Mouse (Mus musculus) stomach, postnatal 0 days (tissue): ENCODE data around the gene Iqcj. TPM values are rescaled to one million over a fixed set of nuclear protein-coding genes. Genes with fewer than 3 reads are reported as not detected.

Experiments
- ATAC-seq: fragments of 200-750 bp; cut with Nextera tagmentation; 2 replicates; pipeline ENCODE4 v1.8.0; 2017; ENCODE audit not compliant: low FRiP score, low TSS enrichment
- DNase-seq: peaks from one replicate; pipeline ENCODE4 v3.0.0-alpha.2; 2016; ENCODE audit warnings: low spot score
- H3K27ac ChIP-seq: fragments of 300-500 bp; sonication (generic); replicated peaks from 2 replicates; pipeline ENCODE4 v1.5.1; 2014; ENCODE audit warnings: mild to moderate bottlenecking, control low read depth
- H3K27me3 ChIP-seq: fragments of 300-500 bp; sonication (generic); 2 replicates; pipeline ENCODE4 v1.6.1; 2014; ENCODE audit warnings: low read length; ENCODE audit not compliant: control insufficient read depth, insufficient read depth
- H3K36me3 ChIP-seq: fragments of 300-500 bp; sonication (generic); 2 replicates; pipeline ENCODE4 v1.6.1; 2014; ENCODE audit warnings: low read length, mixed read lengths; ENCODE audit not compliant: control insufficient read depth, insufficient read depth
- H3K4me1 ChIP-seq: fragments of 300-500 bp; sonication (generic); replicated peaks from 2 replicates; pipeline ENCODE4 v1.6.1; 2014; ENCODE audit warnings: antibody characterized with exemption; ENCODE audit not compliant: control insufficient read depth, insufficient read depth
- H3K4me2 ChIP-seq: fragments of 300-500 bp; sonication (generic); replicated peaks from 2 replicates; pipeline ENCODE4 v1.6.1; 2014; ENCODE audit warnings: low read depth, mild to moderate bottlenecking, control low read depth, moderate library complexity
- H3K4me3 ChIP-seq: fragments of 300-500 bp; sonication (generic); 2 replicates; pipeline ENCODE4 v1.5.1; 2014; ENCODE audit warnings: low read depth, low read length, control low read depth
- H3K9ac ChIP-seq: fragments of 300-500 bp; sonication (generic); 2 replicates; pipeline ENCODE4 v1.6.1; 2014; ENCODE audit warnings: mild to moderate bottlenecking, low read length, control low read depth, mixed read lengths
- H3K9me3 ChIP-seq: fragments of 300-500 bp; sonication (generic); 2 replicates; pipeline ENCODE4 v1.6.1; 2016; ENCODE audit warnings: low read length; ENCODE audit not compliant: control insufficient read depth
- CTCF ChIP-seq: IDR thresholded peaks from 2 replicates; pipeline ENCODE4 v1.5.1; 2016; ENCODE audit warnings: antibody characterized with exemption, low read depth, mild to moderate bottlenecking, moderate library complexity
- EP300 ChIP-seq: optimal IDR thresholded peaks from 2 replicates; pipeline ENCODE3; 2016; ENCODE audit warnings: antibody characterized with exemption
- WGBS: fragments of 180-500 bp; shearing (Covaris S2); extraction: QIAGEN DNeasy Blood & Tissue Kit; methylation state at CpG from one replicate; pipeline ENCODE4 v1.1.7; 2014; 5-methylcytosine and 5-hydroxymethylcytosine counted together
- polyA plus RNA-seq: library from polyadenylated mRNA; unstranded; fragments of >200 nt; fragmentation: Nextera tagmentation; extraction: Ambion mirVana; gene quantifications from 2 replicates; pipeline ENCODE4 v1.2.1, GENCODE M21; 2015

Iqcj gene
- polyA plus RNA-seq, 1 experiment from 2014 or later: not detected

DNA sequence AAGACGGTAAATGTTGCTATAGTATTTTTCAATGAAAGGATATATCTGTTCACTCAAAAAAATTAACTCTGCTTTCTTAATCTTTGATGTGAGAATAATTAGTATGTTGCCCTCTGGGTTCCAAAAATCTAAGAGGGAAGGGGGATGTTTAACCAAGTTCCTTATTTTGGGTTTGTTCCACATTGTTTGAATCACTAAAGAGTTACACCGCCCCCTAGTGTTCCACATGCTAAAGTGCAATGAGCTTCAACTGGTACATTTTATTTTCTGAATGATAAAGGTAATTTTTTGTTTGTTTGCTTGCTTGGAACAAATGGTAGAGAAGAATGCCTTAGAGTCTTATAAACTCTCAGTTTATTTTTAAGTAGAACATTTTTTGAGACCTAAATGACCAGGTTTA lies 161.5 kb downstream of the Iqcj start:
- no peaks in the 10 kb centered on the region for H3K27me3 ChIP-seq
- WGBS: 48% methylated on average over 2 of the region's 2 CpGs

DNA sequence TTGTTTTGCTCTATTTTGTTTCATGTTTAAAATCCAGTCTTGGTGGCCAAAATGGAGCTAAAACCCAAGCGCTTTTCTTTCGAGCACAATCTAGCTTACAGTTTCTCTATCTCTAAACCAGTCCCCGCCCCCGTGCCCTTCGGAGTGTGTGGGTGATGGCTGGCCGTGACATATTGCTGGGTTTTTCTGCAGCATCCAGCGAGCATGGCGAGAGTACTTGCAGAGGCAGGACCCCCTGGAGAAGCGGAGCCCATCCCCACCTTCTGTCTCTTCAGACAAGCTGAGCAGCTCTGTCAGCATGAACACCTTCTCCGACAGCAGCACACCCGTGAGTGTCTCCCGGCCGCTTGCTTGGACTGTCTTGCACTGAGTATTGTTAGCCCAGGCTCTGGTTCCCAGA lies 163.1 kb downstream of the Iqcj start:
- Histone ChIP-seq H3K27me3 (no peaks in the 10 kb centered on the region), H3K4me1 (no peaks in the 10 kb centered on the region), H3K4me3 (no peak overlapping the region), H3K9ac (no peak overlapping the region), H3K4me2 (no peak overlapping the region), H3K27ac (no peak overlapping the region), H3K9me3 (no peaks in the 10 kb centered on the region), H3K36me3 (no peaks in the 10 kb centered on the region)
- no peak for DNase-seq
- ATAC-seq: no peak
- TF ChIP-seq CTCF (no peak), EP300 (no peak)
- 44% methylated on average over 13 of the region's 13 CpGs for WGBS

More for the DNA sequence above, 161.5 kb downstream of the Iqcj start:
- H3K4me1 ChIP-seq: no peaks in the 10 kb centered on the region
- H3K27ac ChIP-seq: no peak overlapping the region
- ATAC-seq (no peak), DNase-seq (no peak)
- no peaks in the 10 kb centered on the region for H3K36me3 ChIP-seq
- no peaks in the 10 kb centered on the region for H3K9me3 ChIP-seq
- TF ChIP-seq EP300 (no peak), CTCF (peak; percentile 79)
- no peak overlapping the region for H3K4me2 ChIP-seq
- no peak overlapping the region for H3K9ac ChIP-seq
- H3K4me3 ChIP-seq: no peak overlapping the region

DNA sequence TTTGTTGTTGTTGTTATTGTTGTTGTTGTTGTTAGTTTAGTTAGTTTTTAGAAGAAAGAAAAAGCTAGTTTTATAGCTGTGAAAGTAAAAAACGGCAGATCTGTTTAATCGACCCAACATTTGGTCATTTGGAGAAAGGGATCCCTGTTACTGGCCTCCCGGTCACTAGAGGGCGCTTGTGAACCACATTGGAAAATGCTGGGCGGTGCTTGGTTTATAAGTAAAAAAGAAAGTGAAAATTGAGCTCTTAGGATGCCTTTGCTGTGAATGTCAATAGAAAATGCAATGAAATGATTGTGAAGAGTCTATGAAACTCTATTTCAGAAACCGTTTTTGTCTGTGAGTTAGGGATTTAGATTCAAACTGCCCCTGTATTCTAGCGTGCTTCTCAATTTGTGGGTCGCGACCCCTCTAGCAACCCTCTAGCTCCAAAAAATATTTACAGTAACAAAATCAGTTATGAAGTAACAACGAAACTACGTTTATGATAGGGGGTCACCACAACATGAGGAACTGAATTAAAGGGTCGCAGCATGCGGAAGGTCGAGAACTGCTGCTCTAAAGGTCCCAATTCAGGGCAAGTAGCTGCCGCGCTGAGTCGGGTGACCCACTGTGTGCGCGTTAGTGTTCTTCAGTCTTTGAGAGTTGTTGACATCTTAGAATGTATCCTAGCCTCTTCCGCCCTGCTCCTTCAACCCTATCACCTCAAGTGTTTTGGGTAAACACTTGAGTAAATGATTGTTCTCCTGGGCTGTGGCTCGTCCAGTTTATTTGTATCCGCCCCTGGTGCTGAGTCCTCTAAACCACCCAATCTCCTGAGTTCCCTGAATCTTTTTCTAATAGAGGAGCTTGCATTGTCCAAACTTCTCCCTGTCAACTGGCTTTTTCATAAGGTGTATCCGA lies 164.6 kb downstream of the Iqcj start:
- Histone ChIP-seq H3K4me2 (peak overlapping the region; percentile 54), H3K36me3 (no peaks in the 10 kb centered on the region), H3K27ac (no peak overlapping the region), H3K4me1 (no peaks in the 10 kb centered on the region), H3K27me3 (no peaks in the 10 kb centered on the region), H3K9me3 (no peaks in the 10 kb centered on the region), H3K9ac (no peak overlapping the region), H3K4me3 (peak overlapping the region; percentile 38)
- TF ChIP-seq EP300 (no peak), CTCF (peak; percentile 89)
- ATAC-seq: no peak
- WGBS: 40% methylated on average over 23 of the region's 23 CpGs
- peak; percentile 79 for DNase-seq

DNA sequence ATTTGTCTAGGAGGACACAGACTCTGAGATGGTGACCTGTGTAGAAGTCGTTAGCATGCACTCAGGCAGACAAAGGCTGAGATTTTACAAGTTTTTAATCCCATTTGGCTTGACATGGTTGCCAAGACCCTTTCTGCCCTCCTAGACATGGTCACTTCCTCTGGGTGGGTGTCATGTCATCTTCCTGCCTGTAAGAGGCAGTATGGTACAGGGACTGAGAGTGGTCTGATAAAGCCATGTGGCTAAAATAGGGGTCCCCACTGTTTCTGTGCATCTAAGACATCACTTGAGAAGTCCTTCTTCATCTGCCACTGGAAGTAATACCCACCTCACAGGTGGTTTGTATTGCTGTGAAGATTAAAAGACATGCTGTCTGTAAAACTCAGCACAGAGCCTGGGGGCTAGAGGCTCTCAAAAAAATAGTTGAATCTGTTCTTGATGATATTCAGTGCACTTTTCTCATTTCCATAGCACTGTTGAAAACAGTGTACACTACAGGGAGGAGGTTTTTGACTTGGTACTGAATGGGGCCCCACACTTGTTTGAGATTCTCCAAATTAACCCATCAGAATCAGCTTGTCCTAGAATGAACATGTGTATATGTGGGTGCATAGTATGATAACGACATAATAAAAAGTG lies 167.3 kb downstream of the Iqcj start:
- Histone ChIP-seq H3K9me3 (no peaks in the 10 kb centered on the region), H3K36me3 (no peaks in the 10 kb centered on the region), H3K4me3 (no peak overlapping the region), H3K4me1 (no peaks in the 10 kb centered on the region), H3K4me2 (no peak overlapping the region), H3K27ac (no peak overlapping the region), H3K9ac (no peak overlapping the region), H3K27me3 (no peaks in the 10 kb centered on the region)
- ATAC-seq (no peak), DNase-seq (no peak)
- WGBS: 54% methylated on average over 2 of the region's 2 CpGs
- TF ChIP-seq CTCF: peak; percentile 80
- TF ChIP-seq EP300: no peak

DNA sequence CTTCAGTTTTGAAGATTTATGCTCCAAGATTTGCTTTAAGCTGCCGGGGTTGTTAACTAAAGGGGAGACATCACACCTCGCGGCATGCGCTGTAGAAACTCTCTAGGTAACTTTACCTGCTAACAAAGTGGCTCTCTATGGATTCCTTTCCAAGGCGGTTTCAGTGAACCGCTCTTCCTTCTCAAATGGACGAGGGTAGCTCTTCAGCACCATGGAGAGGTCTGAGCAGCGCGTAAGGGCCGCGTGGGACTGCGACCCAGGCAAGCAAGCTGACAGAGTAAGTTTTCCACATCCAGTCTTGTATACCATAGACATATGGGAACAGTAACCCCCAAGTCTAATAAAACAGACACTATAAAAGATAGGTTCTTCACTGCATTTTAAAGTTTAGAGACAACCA lies 172.7 kb downstream of the Iqcj start, which contains the start of gene Schip1:
Schip1 (plus strand) TSS at position 72 of the 400 bp plus-strand sequence.
- H3K27ac ChIP-seq: no peak within 1 kb of the TSS
- H3K27me3 ChIP-seq: no peaks in the 10 kb centered on the region
- H3K4me3 ChIP-seq: no peak within 1 kb of the TSS
- peak; percentile 65 for DNase-seq
- no peaks in the 10 kb centered on the region for H3K36me3 ChIP-seq
- no peak for TF ChIP-seq EP300
- TF ChIP-seq CTCF: no peak
- WGBS: 20% methylated on average over 12 of the region's 12 CpGs
- H3K4me2 ChIP-seq: no peak within 1 kb of the TSS
- no peaks in the 10 kb centered on the region for H3K4me1 ChIP-seq
- no peak within 1 kb of the TSS for H3K9ac ChIP-seq
- ATAC-seq: no peak
- H3K9me3 ChIP-seq: no peaks in the 10 kb centered on the region
